Mouse (Mus musculus): Measurements from ENCODE around the gene Aqr. TPM values are rescaled to one million over a fixed set of nuclear protein-coding genes. Genes with fewer than 3 reads are reported as not detected.

Gene Aqr
- polyA plus RNA-seq, 1 experiment from 2014 or later, result 16.3 TPM

GRCm38 (mm10) chr2:114099109-114099508 is 87.7 kb downstream of the Aqr start:
- no peak overlapping the region for H3K4me2 ChIP-seq (ENCODE audit: low read depth, low read length)
- peaks cover 2% of the 10 kb centered on the region for H3K4me1 ChIP-seq (ENCODE audit: control insufficient read depth, low read depth, low read length)
- no peak overlapping the region for H3K9ac ChIP-seq (ENCODE audit: low read depth, low read length)
- peak; percentile 30; the same call in 1 of the 2 replicates for ATAC-seq (ENCODE audit: low read depth)
- peaks cover 6% of the 10 kb centered on the region for H3K36me3 ChIP-seq (ENCODE audit: control insufficient read depth, insufficient read depth)
- WGBS (ENCODE audit: insufficient replicate concordance), result 78% methylated on average over 5 of the region's 5 CpGs
- H3K27ac ChIP-seq (ENCODE audit: low read length), result no peak overlapping the region
- no peaks in the 10 kb centered on the region for H3K27me3 ChIP-seq (ENCODE audit: control insufficient read depth, insufficient read depth, low read depth, low read length)
- no peak overlapping the region for H3K4me3 ChIP-seq (ENCODE audit: low read depth, low read length)
- no peaks in the 10 kb centered on the region for H3K9me3 ChIP-seq (replicated peaks; ENCODE audit: control insufficient read depth, low read length)

GRCm38 (mm10) chr2:114097627-114098026 is 89.2 kb downstream of the Aqr start:
- H3K4me3 ChIP-seq (ENCODE audit: low read depth, low read length), result no peak overlapping the region
- H3K36me3 ChIP-seq (ENCODE audit: control insufficient read depth, insufficient read depth), result peaks cover 3% of the 10 kb centered on the region
- 26% methylated on average over 4 of the region's 4 CpGs for WGBS (ENCODE audit: insufficient replicate concordance)
- H3K9me3 ChIP-seq (replicated peaks; ENCODE audit: control insufficient read depth, low read length), result no peaks in the 10 kb centered on the region
- no peak overlapping the region for H3K27ac ChIP-seq (ENCODE audit: low read length)
- H3K9ac ChIP-seq (ENCODE audit: low read depth, low read length), result no peak overlapping the region
- peaks cover 2% of the 10 kb centered on the region for H3K4me1 ChIP-seq (ENCODE audit: control insufficient read depth, low read depth, low read length)
- no peak overlapping the region for H3K4me2 ChIP-seq (ENCODE audit: low read depth, low read length)
- ATAC-seq (ENCODE audit: low read depth), result peak; percentile 65
- H3K27me3 ChIP-seq (ENCODE audit: control insufficient read depth, insufficient read depth, low read depth, low read length), result no peaks in the 10 kb centered on the region

- H3K4me3 ChIP-seq (ENCODE audit: low read depth, low read length), result no peak overlapping the region
- no peak overlapping the region for H3K4me2 ChIP-seq (ENCODE audit: low read depth, low read length)
- H3K9ac ChIP-seq (ENCODE audit: low read depth, low read length), result no peak overlapping the region
- H3K36me3 ChIP-seq (ENCODE audit: control insufficient read depth, insufficient read depth), result peaks cover under 1% of the 10 kb centered on the region
- no peak for ATAC-seq (ENCODE audit: low read depth)
- peaks cover 2% of the 10 kb centered on the region for H3K4me1 ChIP-seq (ENCODE audit: control insufficient read depth, low read depth, low read length)
- no peaks in the 10 kb centered on the region for H3K27me3 ChIP-seq (ENCODE audit: control insufficient read depth, insufficient read depth, low read depth, low read length)
- no peaks in the 10 kb centered on the region for H3K9me3 ChIP-seq (replicated peaks; ENCODE audit: control insufficient read depth, low read length)
- no peak overlapping the region for H3K27ac ChIP-seq (ENCODE audit: low read length)
- WGBS (ENCODE audit: insufficient replicate concordance), result 18% methylated on average over 1 of the region's 1 CpGs
These were observed 90.3 kb downstream of the Aqr start for GRCm38 (mm10) chr2:114096570-114096969.

GRCm38 (mm10) chr2:114095348-114095747 is 91.5 kb downstream of the Aqr start:
- Histone ChIP-seq H3K27me3 (ENCODE audit: control insufficient read depth, insufficient read depth, low read depth, low read length) (no peaks in the 10 kb centered on the region), H3K4me3 (ENCODE audit: low read depth, low read length) (no peak overlapping the region), H3K27ac (ENCODE audit: low read length) (no peak overlapping the region), H3K4me1 (ENCODE audit: control insufficient read depth, low read depth, low read length) (peaks cover 2% of the 10 kb centered on the region), H3K36me3 (ENCODE audit: control insufficient read depth, insufficient read depth) (no peaks in the 10 kb centered on the region), H3K9ac (ENCODE audit: low read depth, low read length) (no peak overlapping the region), H3K9me3 (replicated peaks; ENCODE audit: control insufficient read depth, low read length) (no peaks in the 10 kb centered on the region), H3K4me2 (ENCODE audit: low read depth, low read length) (no peak overlapping the region)
- 42% methylated on average over 5 of the region's 5 CpGs for WGBS (ENCODE audit: insufficient replicate concordance)
- ATAC-seq (ENCODE audit: low read depth), result no peak

- H3K9ac ChIP-seq (ENCODE audit: low read depth, low read length), result no peak overlapping the region
- H3K27ac ChIP-seq (ENCODE audit: low read length), result no peak overlapping the region
- no peak overlapping the region for H3K4me2 ChIP-seq (ENCODE audit: low read depth, low read length)
- no peak overlapping the region for H3K4me3 ChIP-seq (ENCODE audit: low read depth, low read length)
- H3K4me1 ChIP-seq (ENCODE audit: control insufficient read depth, low read depth, low read length), result peaks cover 2% of the 10 kb centered on the region
- no peaks in the 10 kb centered on the region for H3K27me3 ChIP-seq (ENCODE audit: control insufficient read depth, insufficient read depth, low read depth, low read length)
- no peak for ATAC-seq (ENCODE audit: low read depth)
- 94% methylated on average over 1 of the region's 1 CpGs for WGBS (ENCODE audit: insufficient replicate concordance)
- no peaks in the 10 kb centered on the region for H3K36me3 ChIP-seq (ENCODE audit: control insufficient read depth, insufficient read depth)
- no peaks in the 10 kb centered on the region for H3K9me3 ChIP-seq (replicated peaks; ENCODE audit: control insufficient read depth, low read length)
These were observed 92.1 kb downstream of the Aqr start for GRCm38 (mm10) chr2:114094696-114095095.

GRCm38 (mm10) chr2:114093577-114093976 is 93.2 kb downstream of the Aqr start:
- Histone ChIP-seq H3K27ac (ENCODE audit: low read length) (no peak overlapping the region), H3K27me3 (ENCODE audit: control insufficient read depth, insufficient read depth, low read depth, low read length) (no peaks in the 10 kb centered on the region), H3K9ac (ENCODE audit: low read depth, low read length) (no peak overlapping the region), H3K4me1 (ENCODE audit: control insufficient read depth, low read depth, low read length) (peaks cover 2% of the 10 kb centered on the region), H3K4me3 (ENCODE audit: low read depth, low read length) (no peak overlapping the region), H3K4me2 (ENCODE audit: low read depth, low read length) (no peak overlapping the region), H3K36me3 (ENCODE audit: control insufficient read depth, insufficient read depth) (no peaks in the 10 kb centered on the region), H3K9me3 (replicated peaks; ENCODE audit: control insufficient read depth, low read length) (no peaks in the 10 kb centered on the region)
- WGBS (ENCODE audit: insufficient replicate concordance), result 69% methylated on average over 9 of the region's 9 CpGs
- ATAC-seq (ENCODE audit: low read depth), result no peak

- Histone ChIP-seq H3K4me1 (ENCODE audit: control insufficient read depth, low read depth, low read length) (no peaks in the 10 kb centered on the region), H3K4me2 (ENCODE audit: low read depth, low read length) (no peak overlapping the region), H3K9me3 (replicated peaks; ENCODE audit: control insufficient read depth, low read length) (no peaks in the 10 kb centered on the region), H3K27ac (ENCODE audit: low read length) (no peak overlapping the region), H3K27me3 (ENCODE audit: control insufficient read depth, insufficient read depth, low read depth, low read length) (no peaks in the 10 kb centered on the region), H3K36me3 (ENCODE audit: control insufficient read depth, insufficient read depth) (no peaks in the 10 kb centered on the region), H3K9ac (ENCODE audit: low read depth, low read length) (no peak overlapping the region), H3K4me3 (ENCODE audit: low read depth, low read length) (no peak overlapping the region)
- ATAC-seq (ENCODE audit: low read depth), result peak; percentile 76
- 70% methylated on average over 3 of the region's 3 CpGs for WGBS (ENCODE audit: insufficient replicate concordance)
These were observed 97.0 kb downstream of the Aqr start for GRCm38 (mm10) chr2:114089862-114090261.

GRCm38 (mm10) chr2:114087271-114087670 is 99.6 kb downstream of the Aqr start:
- H3K36me3 ChIP-seq (ENCODE audit: control insufficient read depth, insufficient read depth), result no peaks in the 10 kb centered on the region

GRCm38 (mm10) chr2:114071876-114072275 is 114.9 kb downstream of the Aqr start:
- Histone ChIP-seq H3K4me2 (ENCODE audit: low read depth, low read length) (no peak overlapping the region), H3K4me3 (ENCODE audit: low read depth, low read length) (no peak overlapping the region), H3K36me3 (ENCODE audit: control insufficient read depth, insufficient read depth) (no peaks in the 10 kb centered on the region), H3K27ac (ENCODE audit: low read length) (no peak overlapping the region), H3K9me3 (replicated peaks; ENCODE audit: control insufficient read depth, low read length) (no peaks in the 10 kb centered on the region), H3K4me1 (ENCODE audit: control insufficient read depth, low read depth, low read length) (no peaks in the 10 kb centered on the region), H3K9ac (ENCODE audit: low read depth, low read length) (no peak overlapping the region), H3K27me3 (ENCODE audit: control insufficient read depth, insufficient read depth, low read depth, low read length) (no peaks in the 10 kb centered on the region)
- 64% methylated on average over 2 of the region's 2 CpGs for WGBS (ENCODE audit: insufficient replicate concordance)
- no peak for ATAC-seq (ENCODE audit: low read depth)

More at GRCm38 (mm10) chr2:114087271-114087670, 99.6 kb downstream of the Aqr start:
- H3K4me2 ChIP-seq (ENCODE audit: low read depth, low read length), result no peak overlapping the region
- WGBS (ENCODE audit: insufficient replicate concordance), result 40% methylated on average over 1 of the region's 1 CpGs
- no peak overlapping the region for H3K4me3 ChIP-seq (ENCODE audit: low read depth, low read length)
- no peaks in the 10 kb centered on the region for H3K27me3 ChIP-seq (ENCODE audit: control insufficient read depth, insufficient read depth, low read depth, low read length)
- H3K27ac ChIP-seq (ENCODE audit: low read length), result no peak overlapping the region
- H3K4me1 ChIP-seq (ENCODE audit: control insufficient read depth, low read depth, low read length), result no peaks in the 10 kb centered on the region
- no peak for ATAC-seq (ENCODE audit: low read depth)
- H3K9me3 ChIP-seq (replicated peaks; ENCODE audit: control insufficient read depth, low read length), result no peaks in the 10 kb centered on the region
- H3K9ac ChIP-seq (ENCODE audit: low read depth, low read length), result no peak overlapping the region
